9 mouse cellular contexts compared by ENCODE assay signal in the genomic region with DNA sequence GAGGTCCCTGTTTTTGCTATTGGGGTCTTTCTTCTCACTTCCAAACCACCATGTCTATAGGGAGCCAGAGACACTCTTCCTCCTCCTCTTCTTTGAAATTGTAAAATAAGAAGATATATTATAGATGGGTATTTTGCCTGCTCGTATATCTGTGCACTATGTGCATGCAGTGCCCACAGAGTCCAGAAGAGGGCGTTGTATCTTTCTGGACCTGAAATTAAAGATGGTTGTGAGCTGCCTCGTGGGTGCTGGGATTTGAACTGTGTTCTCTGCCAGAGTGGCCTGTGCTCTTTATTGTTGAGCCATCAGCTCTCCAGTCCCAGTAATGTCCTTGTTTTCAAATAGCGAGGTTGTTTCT.
DNase-seq lines count a peak whose midpoint lies in the region; ATAC-seq lines count a peak whose summit lies in the region.
"Had no signal": no experiment of that assay in that cellular context is flagged by ENCODE, and none has a peak within 500 bp of the region (broad histone marks: within the 10 kb centered on the region; RNA-seq: fewer than 3 reads in every experiment).

No protein-coding gene starts in this region.

- WGBS in kidney, embryonic 16.5 days, result 70% methylated on average over 4 of the region's 4 CpGs
- WGBS in hindbrain, embryonic 15.5 days, result 53% methylated on average over 4 of the region's 4 CpGs
- 49% methylated on average over 4 of the region's 4 CpGs for WGBS in midbrain, embryonic 16.5 days

- no peak overlapping the region for H3K27ac ChIP-seq in kidney, embryonic 16.5 days (ENCODE audit: low read length)
- H3K27ac ChIP-seq in hindbrain, embryonic 15.5 days (replicated peaks), result peak overlapping the region; percentile 79
- peak overlapping the region; percentile 88 for H3K27ac ChIP-seq in midbrain, embryonic 16.5 days (ENCODE audit: low read length)

- no peak for ATAC-seq in kidney, embryonic 16.5 days (ENCODE audit: low FRiP score, low TSS enrichment)
- no peak for ATAC-seq in hindbrain, embryonic 15.5 days (ENCODE audit: low FRiP score, low read depth)
- ATAC-seq in midbrain, embryonic 16.5 days, result no peak
- no peak for ATAC-seq in monocyte, adult 5-6 weeks (replicated peaks; ENCODE audit: insufficient number of reproducible peaks, low FRiP score, low TSS enrichment, poor library complexity, severe bottlenecking)
- ATAC-seq in cerebellum, adult (ENCODE audit: insufficient number of reproducible peaks, low FRiP score, low TSS enrichment), result no peak

- H3K4me2 ChIP-seq in kidney, embryonic 16.5 days (replicated peaks; ENCODE audit: low read depth, low read length), result peak overlapping the region; percentile 26; the same call in 1 of the 2 replicates
- peak overlapping the region; percentile 37 for H3K4me2 ChIP-seq in hindbrain, embryonic 15.5 days
- H3K4me2 ChIP-seq in midbrain, embryonic 16.5 days (ENCODE audit: low read length), result peak overlapping the region; percentile 47; the same call in 1 of the 2 replicates

- no peaks in the 10 kb centered on the region for H3K36me3 ChIP-seq in kidney, embryonic 16.5 days (ENCODE audit: insufficient read depth, low read length)
- H3K36me3 ChIP-seq in hindbrain, embryonic 15.5 days, result no peaks in the 10 kb centered on the region
- no peaks in the 10 kb centered on the region for H3K36me3 ChIP-seq in midbrain, embryonic 16.5 days (ENCODE audit: control insufficient read depth, insufficient read depth, low read length)

- H3K4me3 ChIP-seq in kidney, embryonic 16.5 days (ENCODE audit: low read length), result no peak overlapping the region
- no peak overlapping the region for H3K4me3 ChIP-seq in hindbrain, embryonic 15.5 days
- no peak overlapping the region for H3K4me3 ChIP-seq in midbrain, embryonic 16.5 days (ENCODE audit: low read depth, low read length)
- H3K4me3 ChIP-seq: myocyte had no signal

- H3K27me3 ChIP-seq in kidney, embryonic 16.5 days (ENCODE audit: insufficient read depth, low read length), result no peaks in the 10 kb centered on the region
- no peaks in the 10 kb centered on the region for H3K27me3 ChIP-seq in hindbrain, embryonic 15.5 days
- H3K27me3 ChIP-seq in midbrain, embryonic 16.5 days (ENCODE audit: control insufficient read depth, insufficient read depth, low read depth, low read length), result no peaks in the 10 kb centered on the region

- DNase-seq in kidney, postnatal 14 days, result no peak
- peak; percentile 10 for DNase-seq in T-cell, adult 2 months (ENCODE audit: low spot score)
- DNase-seq in frontal cortex, postnatal 14 days (ENCODE audit: low spot score in 2 of 2), result no peak

- no peaks in the 10 kb centered on the region; the same call in 1 of the 2 replicates for H3K9me3 ChIP-seq in kidney, embryonic 16.5 days (ENCODE audit: low read length)
- no peaks in the 10 kb centered on the region for H3K9me3 ChIP-seq in hindbrain, embryonic 15.5 days
- no peaks in the 10 kb centered on the region for H3K9me3 ChIP-seq in midbrain, embryonic 16.5 days (replicated peaks; ENCODE audit: control insufficient read depth, low read length, poor library complexity, severe bottlenecking)

- H3K9ac ChIP-seq in kidney, embryonic 16.5 days (replicated peaks; ENCODE audit: low read length), result no peak overlapping the region
- no peak overlapping the region for H3K9ac ChIP-seq in hindbrain, embryonic 15.5 days
- H3K9ac ChIP-seq in midbrain, embryonic 16.5 days (ENCODE audit: low read depth, low read length), result no peak overlapping the region

- H3K4me1 ChIP-seq in kidney, embryonic 16.5 days (ENCODE audit: insufficient read depth, low read length), result peaks cover 27% of the 10 kb centered on the region
- H3K4me1 ChIP-seq in hindbrain, embryonic 15.5 days (replicated peaks), result peaks cover 44% of the 10 kb centered on the region
- peaks cover 34% of the 10 kb centered on the region for H3K4me1 ChIP-seq in midbrain, embryonic 16.5 days (ENCODE audit: control insufficient read depth, insufficient read depth, low read length)
